Mouse (Mus musculus) retina, postnatal 7 days (tissue): ENCODE measurements around the gene Platr17.
"Not testable (repeated sequence)": the region's sequence is repeated elsewhere in the genome, so short reads cannot be mapped to it uniquely, and the experiment has no call there.

Experiments
- DNase-seq: peaks from one replicate; pipeline ENCODE4 v3.0.0-alpha.2; 2012; ENCODE audit warnings: low read depth, low spot score

Gene Platr17

GRCm38 (mm10) chr17:33904835-33905234, at the start of gene Platr17:
TSS of gene Platr17 (plus strand) at chr17:33905135.
- not testable (repeated sequence) for DNase-seq

GRCm38 (mm10) chr17:33857816-33858215, 47.1 kb upstream of the Platr17 start:
- DNase-seq: no peak

- DNase-seq: no peak
These were observed 39.5 kb upstream of the Platr17 start for GRCm38 (mm10) chr17:33865330-33866030.

- not testable (repeated sequence) for DNase-seq
These were observed 31.4 kb upstream of the Platr17 start, which contains the start of gene Gm7029 for GRCm38 (mm10) chr17:33873537-33873936. TSS of gene Gm7029 (plus strand) at chr17:33873837.

GRCm38 (mm10) chr17:33874411-33874810, 30.5 kb upstream of the Platr17 start:
- DNase-seq: no peak

- not testable (repeated sequence) for DNase-seq
These were observed 29.1 kb upstream of the Platr17 start for GRCm38 (mm10) chr17:33875797-33876196.

- not testable (repeated sequence) for DNase-seq
These were observed 20.6 kb upstream of the Platr17 start for GRCm38 (mm10) chr17:33884320-33884719.

- not testable (repeated sequence) for DNase-seq
These were observed 17.1 kb upstream of the Platr17 start for GRCm38 (mm10) chr17:33887802-33888201.

GRCm38 (mm10) chr17:33888230-33888629, 16.7 kb upstream of the Platr17 start:
- DNase-seq: not testable (repeated sequence)

- DNase-seq: not testable (repeated sequence)
These were observed 14.9 kb upstream of the Platr17 start for GRCm38 (mm10) chr17:33889941-33890532.

- peak; percentile 99 for DNase-seq
These were observed 14.3 kb upstream of the Platr17 start, which contains the start of gene Kifc1 for GRCm38 (mm10) chr17:33890533-33891059. TSS of gene Kifc1 (minus strand) at chr17:33890661.

GRCm38 (mm10) chr17:33891357-33891756, 13.6 kb upstream of the Platr17 start:
- DNase-seq: no peak

GRCm38 (mm10) chr17:33891892-33892291, 13.0 kb upstream of the Platr17 start:
- DNase-seq: not testable (repeated sequence)

GRCm38 (mm10) chr17:33892429-33892828, 12.5 kb upstream of the Platr17 start:
- DNase-seq: no peak

- DNase-seq: not testable (repeated sequence)
These were observed 11.9 kb upstream of the Platr17 start for GRCm38 (mm10) chr17:33893011-33893410.

- DNase-seq: peak; percentile 67
These were observed 7.7 kb upstream of the Platr17 start for GRCm38 (mm10) chr17:33897114-33897794.

- DNase-seq: not testable (repeated sequence)
These were observed 6.7 kb upstream of the Platr17 start for GRCm38 (mm10) chr17:33898193-33898592.

GRCm38 (mm10) chr17:33899642-33900041, 5.3 kb upstream of the Platr17 start:
- DNase-seq: no peak

- DNase-seq: no peak
These were observed 4.5 kb upstream of the Platr17 start for GRCm38 (mm10) chr17:33900281-33900988.

- DNase-seq: no peak
These were observed 4.0 kb upstream of the Platr17 start for GRCm38 (mm10) chr17:33900989-33901314.

- no peak for DNase-seq
These were observed 3.3 kb upstream of the Platr17 start for GRCm38 (mm10) chr17:33901653-33902052.

- DNase-seq: no peak
These were observed 2.9 kb upstream of the Platr17 start for GRCm38 (mm10) chr17:33902079-33902478.
